11 mouse cellular contexts compared by ENCODE assay signal in the genomic region with DNA sequence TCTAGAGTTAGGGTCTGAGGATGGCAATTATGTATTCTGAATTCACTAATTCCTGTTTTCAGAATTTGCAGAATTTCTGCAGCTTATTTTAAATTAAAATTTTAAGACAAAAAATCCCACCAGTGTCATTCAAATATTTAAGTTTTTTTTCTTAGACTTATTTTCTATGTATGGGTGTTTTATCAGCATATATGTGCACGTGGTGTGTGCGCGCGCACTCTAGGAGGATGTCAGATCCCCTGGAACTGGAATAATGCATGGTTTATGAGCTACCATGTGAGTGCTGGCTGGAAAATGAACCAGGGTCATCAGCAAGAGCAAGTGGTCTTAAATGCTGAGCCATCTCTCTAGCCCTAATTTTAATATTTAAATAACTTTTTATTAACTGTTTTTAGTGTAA. TPM values are rescaled to one million over a fixed set of nuclear protein-coding genes. Genes with fewer than 3 reads are reported as not detected.
DNase-seq lines count a peak whose midpoint lies in the region; ATAC-seq lines count a peak whose summit lies in the region.
"Had no signal": no experiment of that assay in that cellular context is flagged by ENCODE, and none has a peak within 500 bp of the region (broad histone marks: within the 10 kb centered on the region; RNA-seq: fewer than 3 reads in every experiment).

No protein-coding gene starts in this region.

- no peak overlapping the region for H3K9ac ChIP-seq in intestine, embryonic 15.5 days
- no peak overlapping the region for H3K9ac ChIP-seq in intestine, embryonic 16.5 days (ENCODE audit: low read depth, low read length)
- H3K9ac ChIP-seq in forebrain, embryonic 12.5 days, result no peak overlapping the region
- H3K9ac ChIP-seq in midbrain, embryonic 15.5 days, result peak overlapping the region; percentile 88; the same call in 1 of the 2 replicates

- ATAC-seq in intestine, embryonic 15.5 days, result no peak
- ATAC-seq in intestine, embryonic 16.5 days, result no peak
- no peak for ATAC-seq in forebrain, embryonic 12.5 days (ENCODE audit: low FRiP score)
- ATAC-seq in midbrain, embryonic 15.5 days (replicated peaks), result no peak

- H3K36me3 ChIP-seq in intestine, embryonic 15.5 days, result no peaks in the 10 kb centered on the region
- H3K36me3 ChIP-seq in intestine, embryonic 16.5 days (ENCODE audit: control insufficient read depth, insufficient read depth, low read length), result 0 out of 2 replicates have a peak, but pooled peaks cover 1% of the 10 kb centered on the region
- H3K36me3 ChIP-seq in forebrain, embryonic 12.5 days (replicated peaks), result 0 out of 2 replicates have a peak, but pooled peaks cover 3% of the 10 kb centered on the region
- peaks cover 6% of the 10 kb centered on the region for H3K36me3 ChIP-seq in limb, embryonic 10.5 days
- H3K36me3 ChIP-seq in midbrain, embryonic 15.5 days (replicated peaks), result no peaks in the 10 kb centered on the region

- WGBS in intestine, embryonic 15.5 days, result 91% methylated on average over 4 of the region's 4 CpGs
- WGBS in intestine, embryonic 16.5 days, result 90% methylated on average over 4 of the region's 4 CpGs
- 88% methylated on average over 4 of the region's 4 CpGs for WGBS in forebrain, embryonic 12.5 days
- WGBS in limb, embryonic 10.5 days, result 95% methylated on average over 4 of the region's 4 CpGs
- WGBS in midbrain, embryonic 15.5 days, result 90% methylated on average over 4 of the region's 4 CpGs

- H3K4me3 ChIP-seq in intestine, embryonic 15.5 days (replicated peaks), result no peak overlapping the region
- H3K4me3 ChIP-seq in intestine, embryonic 16.5 days (ENCODE audit: low read length), result no peak overlapping the region
- peak overlapping the region; percentile 74; the same call in 1 of the 2 replicates for H3K4me3 ChIP-seq in forebrain, embryonic 12.5 days (replicated peaks)
- peak overlapping the region; percentile 81 for H3K4me3 ChIP-seq in limb, embryonic 10.5 days
- peak overlapping the region; percentile 82 for H3K4me3 ChIP-seq in midbrain, embryonic 15.5 days

- H3K4me2 ChIP-seq in intestine, embryonic 15.5 days (replicated peaks), result peak overlapping the region; percentile 58; the same call in 1 of the 2 replicates
- no peak overlapping the region for H3K4me2 ChIP-seq in intestine, embryonic 16.5 days (ENCODE audit: low read depth, low read length)
- peak overlapping the region; percentile 77; the same call in 1 of the 2 replicates for H3K4me2 ChIP-seq in forebrain, embryonic 12.5 days
- H3K4me2 ChIP-seq in midbrain, embryonic 15.5 days, result peak overlapping the region; percentile 75

- no peaks in the 10 kb centered on the region for H3K9me3 ChIP-seq in intestine, embryonic 15.5 days
- H3K9me3 ChIP-seq in intestine, embryonic 16.5 days (ENCODE audit: control insufficient read depth, low read length), result no peaks in the 10 kb centered on the region
- H3K9me3 ChIP-seq in forebrain, embryonic 12.5 days, result no peaks in the 10 kb centered on the region
- H3K9me3 ChIP-seq in limb, embryonic 10.5 days (replicated peaks), result no peaks in the 10 kb centered on the region
- no peaks in the 10 kb centered on the region for H3K9me3 ChIP-seq in midbrain, embryonic 15.5 days

- no peaks in the 10 kb centered on the region for H3K27me3 ChIP-seq in intestine, embryonic 15.5 days (replicated peaks)
- H3K27me3 ChIP-seq in intestine, embryonic 16.5 days (replicated peaks; ENCODE audit: control insufficient read depth, insufficient read depth, low read length), result no peaks in the 10 kb centered on the region
- 0 out of 2 replicates have a peak, but pooled peaks cover 6% of the 10 kb centered on the region for H3K27me3 ChIP-seq in forebrain, embryonic 12.5 days
- H3K27me3 ChIP-seq in limb, embryonic 10.5 days (ENCODE audit: low read depth, poor library complexity, severe bottlenecking), result no peaks in the 10 kb centered on the region
- no peaks in the 10 kb centered on the region for H3K27me3 ChIP-seq in midbrain, embryonic 15.5 days (replicated peaks)

- no peak for DNase-seq in limb, embryonic 10.5 days (ENCODE audit: low spot score)
- no peak for DNase-seq in cerebellum, adult 8-10 months
- DNase-seq in urinary bladder, adult 18-20 months (ENCODE audit: low spot score in 2 of 2), result no peak
- no peak for DNase-seq in cerebellum, adult 18-20 months
- DNase-seq: cerebellum, adult 9-11 months; kidney, postnatal 36 days; lung, postnatal 14 days had no signal

- peaks cover 9% of the 10 kb centered on the region for H3K4me1 ChIP-seq in intestine, embryonic 15.5 days (replicated peaks)
- peaks cover 9% of the 10 kb centered on the region; the same call in 1 of the 2 replicates for H3K4me1 ChIP-seq in intestine, embryonic 16.5 days (ENCODE audit: control insufficient read depth, insufficient read depth, low read length)
- peaks cover 22% of the 10 kb centered on the region for H3K4me1 ChIP-seq in forebrain, embryonic 12.5 days
- H3K4me1 ChIP-seq in limb, embryonic 10.5 days, result peaks cover 23% of the 10 kb centered on the region
- H3K4me1 ChIP-seq in midbrain, embryonic 15.5 days, result peaks cover 31% of the 10 kb centered on the region

- no peak overlapping the region for H3K27ac ChIP-seq in intestine, embryonic 15.5 days
- H3K27ac ChIP-seq in intestine, embryonic 16.5 days (ENCODE audit: low read length), result no peak overlapping the region
- H3K27ac ChIP-seq in forebrain, embryonic 12.5 days, result no peak overlapping the region
- H3K27ac ChIP-seq in limb, embryonic 10.5 days, result no peak overlapping the region
- peak overlapping the region; percentile 95; the same call in 1 of the 2 replicates for H3K27ac ChIP-seq in midbrain, embryonic 15.5 days

RNA-seq across cellular contexts. Expression of gene Zfp322a, which starts 1.1 kb away (rescaled TPM):
- 34.5 and 40.5 TPM in 2 replicates for polyA plus RNA-seq in intestine, embryonic 15.5 days (2015; fragmentation: Nextera tagmentation; extraction: Ambion mirVana)
- polyA plus RNA-seq in intestine, embryonic 16.5 days (2015; fragmentation: Nextera tagmentation; extraction: Ambion mirVana), result 30.1 and 31.7 TPM in 2 replicates
- polyA plus RNA-seq in forebrain, embryonic 12.5 days (2016; fragmentation: Nextera tagmentation; extraction: Ambion mirVana), result 64.1 and 65.6 TPM in 2 replicates
- polyA plus RNA-seq in limb, embryonic 10.5 days (2016; fragmentation: Nextera tagmentation; extraction: Ambion mirVana), result 55.7 and 69.0 TPM in 2 replicates
- polyA plus RNA-seq in midbrain, embryonic 15.5 days (2015; fragmentation: Nextera tagmentation; extraction: Ambion mirVana), result 52.2 and 55.1 TPM in 2 replicates

RNA-seq across cellular contexts. Expression of gene Abt1, which starts 53.6 kb away (rescaled TPM):
- polyA plus RNA-seq in intestine, embryonic 15.5 days (2015; fragmentation: Nextera tagmentation; extraction: Ambion mirVana), result 11.2 TPM in 2 replicates
- 10.2 and 11.2 TPM in 2 replicates for polyA plus RNA-seq in intestine, embryonic 16.5 days (2015; fragmentation: Nextera tagmentation; extraction: Ambion mirVana)
- 13.0 and 13.2 TPM in 2 replicates for polyA plus RNA-seq in forebrain, embryonic 12.5 days (2016; fragmentation: Nextera tagmentation; extraction: Ambion mirVana)
- polyA plus RNA-seq in limb, embryonic 10.5 days (2016; fragmentation: Nextera tagmentation; extraction: Ambion mirVana), result 16.9 and 17.1 TPM in 2 replicates
- polyA plus RNA-seq in midbrain, embryonic 15.5 days (2015; fragmentation: Nextera tagmentation; extraction: Ambion mirVana), result 9.8 and 9.9 TPM in 2 replicates

Comparison
In these comparisons a context has a peak if more than half of its experiments do, and no peak if none do; other contexts are left out.
1. H3K4me3 ChIP-seq: peak in forebrain, embryonic 12.5 days (single experiment), limb, embryonic 10.5 days (single experiment) and midbrain, embryonic 15.5 days (single experiment); none in intestine, embryonic 15.5 days (single experiment) and intestine, embryonic 16.5 days (single experiment).